Mouse (Mus musculus) myocyte (in vitro differentiated cells): Measurements from ENCODE around the gene Smarca4. TPM values are rescaled to one million over a fixed set of nuclear protein-coding genes. Genes with fewer than 3 reads are reported as not detected.

Experiments
- H3K27me3 ChIP-seq: one replicate; pipeline ENCODE4 v1.6.1; 2011; ENCODE audit not compliant: control insufficient read depth, insufficient read depth, insufficient read length
- H3K36me3 ChIP-seq: one replicate; pipeline ENCODE4 v1.6.1; 2011; ENCODE audit not compliant: control insufficient read depth, insufficient read depth
- H3K4me2 ChIP-seq: one replicate; pipeline ENCODE4 v1.6.1; 2011; ENCODE audit warnings: low read depth, control low read depth
- H3K4me3 ChIP-seq: one replicate; pipeline ENCODE4 v1.5.1; 2011; ENCODE audit warnings: mild to moderate bottlenecking, control low read depth, moderate library complexity
- H3K79me2 ChIP-seq: one replicate; pipeline ENCODE4 v1.6.1; 2011; ENCODE audit not compliant: control insufficient read depth, insufficient read depth
- H3ac ChIP-seq: one replicate; pipeline ENCODE4 v1.6.1; 2011; ENCODE audit not compliant: control insufficient read depth, insufficient read length
- CEBPB ChIP-seq: IDR thresholded peaks from 2 replicates; pipeline ENCODE4 v1.6.1; 2011; ENCODE audit warnings: mild to moderate bottlenecking, moderate library complexity; ENCODE audit not compliant: poor library complexity, insufficient read depth, severe bottlenecking
- E2F4 ChIP-seq: IDR thresholded peaks from one replicate; pipeline ENCODE4 v1.6.1; 2011; ENCODE audit warnings: mild to moderate bottlenecking, control low read depth, moderate library complexity; ENCODE audit not compliant: insufficient read depth
- MAX ChIP-seq: IDR thresholded peaks from one replicate; pipeline ENCODE4 v1.6.1; 2011; ENCODE audit warnings: low read depth, mild to moderate bottlenecking, control low read depth
- MYOD1 ChIP-seq, 3 experiments: IDR thresholded peaks; one replicate each; pipeline ENCODE4 v1.6.1; 2011; ENCODE audit warnings: control low read depth in 2 of 3, low read depth in 2 of 3, mild to moderate bottlenecking in 2 of 3, moderate library complexity in 1 of 3; ENCODE audit not compliant: insufficient read length in 2 of 3, control insufficient read depth in 1 of 3
- MYOG ChIP-seq, 3 experiments: IDR thresholded peaks; one replicate each; pipeline ENCODE4 v1.6.1; 2011; ENCODE audit warnings: control low read depth in 2 of 3, low read depth in 2 of 3, mild to moderate bottlenecking in 2 of 3; ENCODE audit not compliant: insufficient read length in 2 of 3, control insufficient read depth in 1 of 3, insufficient read depth in 1 of 3
- POLR2A ChIP-seq: IDR thresholded peaks from one replicate; pipeline ENCODE4 v1.6.1; 2011; ENCODE audit warnings: low read depth, mild to moderate bottlenecking, control low read depth, moderate library complexity; ENCODE audit not compliant: insufficient read length
- POLR2AphosphoS2 ChIP-seq: IDR thresholded peaks from one replicate; pipeline ENCODE4 v1.6.1; 2011; ENCODE audit warnings: low read depth, control low read depth; ENCODE audit not compliant: insufficient read length
- REST ChIP-seq: IDR thresholded peaks from one replicate; pipeline ENCODE4 v1.6.1; 2011; ENCODE audit warnings: mild to moderate bottlenecking, control low read depth, moderate library complexity; ENCODE audit not compliant: insufficient read depth, insufficient read length
- SRF ChIP-seq: IDR thresholded peaks from one replicate; pipeline ENCODE4 v1.6.1; 2011; ENCODE audit warnings: low read depth; ENCODE audit not compliant: control insufficient read depth, insufficient read length
- TCF12 ChIP-seq: IDR thresholded peaks from one replicate; pipeline ENCODE4 v1.6.1; 2011; ENCODE audit warnings: mild to moderate bottlenecking, control low read depth; ENCODE audit not compliant: poor library complexity, insufficient read depth, severe bottlenecking
- TCF3 ChIP-seq: IDR thresholded peaks from one replicate; pipeline ENCODE4 v1.6.1; 2011; ENCODE audit warnings: low read depth, control low read depth; ENCODE audit not compliant: insufficient read length
- USF1 ChIP-seq: IDR thresholded peaks from one replicate; pipeline ENCODE4 v1.6.1; 2011; ENCODE audit warnings: low read depth, mild to moderate bottlenecking, control low read depth, moderate library complexity
- polyA plus RNA-seq: library from polyadenylated mRNA; unstranded; fragments of >200 nt; fragmentation: generic; extraction: Trizol; gene quantifications from one replicate; pipeline ENCODE4 v1.2.1, GENCODE M21; 2012; ENCODE audit warnings: missing spikeins

Gene Smarca4
- polyA plus RNA-seq, 1 experiment: 68.0 TPM

- H3K4me2 ChIP-seq: no peak overlapping the region
- TF ChIP-seq E2F4 (no peak), MYOD1 (IDR thresholded peaks at IDR 0.05; ENCODE audit: control insufficient read depth in 1 of 3, insufficient read length in 2 of 3, low read depth in 2 of 3) (no peak), MYOG (IDR thresholded peaks at IDR 0.05; ENCODE audit: control insufficient read depth in 1 of 3, insufficient read depth in 1 of 3, insufficient read length in 2 of 3, low read depth in 2 of 3) (no peak), REST (no peak), USF1 (no peak), CEBPB (no peak), TCF3 (no peak), SRF (no peak)
- no peak overlapping the region for H3ac ChIP-seq
- peaks cover 43% of the 10 kb centered on the region for H3K36me3 ChIP-seq
- peaks cover 16% of the 10 kb centered on the region for H3K79me2 ChIP-seq
- no peak overlapping the region for H3K4me3 ChIP-seq
- H3K27me3 ChIP-seq: no peaks in the 10 kb centered on the region
These were observed 31.8 kb downstream of the Smarca4 start for GRCm38 (mm10) chr9:21647721-21648120.

GRCm38 (mm10) chr9:21652263-21652662 is 36.3 kb downstream of the Smarca4 start:
- H3K36me3 ChIP-seq: peaks cover 37% of the 10 kb centered on the region
- H3K4me2 ChIP-seq: no peak overlapping the region
- peaks cover 16% of the 10 kb centered on the region for H3K79me2 ChIP-seq
- TF ChIP-seq POLR2A (no peak), POLR2AphosphoS2 (no peak), MYOD1 (IDR thresholded peaks at IDR 0.05; ENCODE audit: control insufficient read depth in 1 of 3, insufficient read length in 2 of 3, low read depth in 2 of 3) (no peak), MYOG (IDR thresholded peaks at IDR 0.05; ENCODE audit: control insufficient read depth in 1 of 3, insufficient read depth in 1 of 3, insufficient read length in 2 of 3, low read depth in 2 of 3) (no peak), USF1 (no peak), TCF3 (no peak), MAX (no peak), SRF (no peak), E2F4 (no peak), CEBPB (no peak), TCF12 (no peak), REST (no peak)
- no peak overlapping the region for H3K4me3 ChIP-seq
- H3ac ChIP-seq: no peak overlapping the region
- H3K27me3 ChIP-seq: no peaks in the 10 kb centered on the region

GRCm38 (mm10) chr9:21653253-21653652 is 37.3 kb downstream of the Smarca4 start:
- TF ChIP-seq TCF3: no peak
- TF ChIP-seq MAX: no peak
- TF ChIP-seq MYOG (IDR thresholded peaks at IDR 0.05; ENCODE audit: control insufficient read depth in 1 of 3, insufficient read depth in 1 of 3, insufficient read length in 2 of 3, low read depth in 2 of 3): peak in 1 of 3 experiments; percentile 52
- no peak for TF ChIP-seq CEBPB
- peak in 1 of 3 experiments; percentile 57 for TF ChIP-seq MYOD1 (IDR thresholded peaks at IDR 0.05; ENCODE audit: control insufficient read depth in 1 of 3, insufficient read length in 2 of 3, low read depth in 2 of 3)
- H3K79me2 ChIP-seq: peaks cover 16% of the 10 kb centered on the region
- H3K4me2 ChIP-seq: no peak overlapping the region
- H3ac ChIP-seq: no peak overlapping the region
- H3K36me3 ChIP-seq: peaks cover 38% of the 10 kb centered on the region
- H3K27me3 ChIP-seq: no peaks in the 10 kb centered on the region
- no peak overlapping the region for H3K4me3 ChIP-seq

- Histone ChIP-seq H3K36me3 (peaks cover 66% of the 10 kb centered on the region), H3ac (no peak overlapping the region), H3K79me2 (no peaks in the 10 kb centered on the region), H3K27me3 (no peaks in the 10 kb centered on the region), H3K4me2 (no peak overlapping the region), H3K4me3 (no peak overlapping the region)
- TF ChIP-seq USF1 (no peak), POLR2AphosphoS2 (no peak), TCF12 (no peak), MYOG (IDR thresholded peaks at IDR 0.05; ENCODE audit: control insufficient read depth in 1 of 3, insufficient read depth in 1 of 3, insufficient read length in 2 of 3, low read depth in 2 of 3) (no peak), SRF (no peak), POLR2A (no peak), REST (no peak), CEBPB (no peak), E2F4 (no peak), MYOD1 (IDR thresholded peaks at IDR 0.05; ENCODE audit: control insufficient read depth in 1 of 3, insufficient read length in 2 of 3, low read depth in 2 of 3) (no peak), TCF3 (no peak), MAX (no peak)
These were observed 46.1 kb downstream of the Smarca4 start for GRCm38 (mm10) chr9:21662034-21662433.

GRCm38 (mm10) chr9:21668946-21669345 is 53.0 kb downstream of the Smarca4 start:
- H3K27me3 ChIP-seq: no peaks in the 10 kb centered on the region
- peaks cover 64% of the 10 kb centered on the region for H3K36me3 ChIP-seq
- TF ChIP-seq TCF12: no peak
- TF ChIP-seq MAX: no peak
- TF ChIP-seq E2F4: no peak
- no peak for TF ChIP-seq MYOD1 (IDR thresholded peaks at IDR 0.05; ENCODE audit: control insufficient read depth in 1 of 3, insufficient read length in 2 of 3, low read depth in 2 of 3)
- TF ChIP-seq REST: no peak
- no peak overlapping the region for H3K4me2 ChIP-seq
- no peak overlapping the region for H3K4me3 ChIP-seq
- H3ac ChIP-seq: no peak overlapping the region
- H3K79me2 ChIP-seq: no peaks in the 10 kb centered on the region
